Mouse (Mus musculus) right cerebral cortex, postnatal 4 days (tissue): ENCODE data around the gene Sash1.

ENCODE experiments used
- DNase-seq: peaks from one replicate; pipeline ENCODE4 v3.0.0-alpha.2; 2022

Gene Sash1

DNA sequence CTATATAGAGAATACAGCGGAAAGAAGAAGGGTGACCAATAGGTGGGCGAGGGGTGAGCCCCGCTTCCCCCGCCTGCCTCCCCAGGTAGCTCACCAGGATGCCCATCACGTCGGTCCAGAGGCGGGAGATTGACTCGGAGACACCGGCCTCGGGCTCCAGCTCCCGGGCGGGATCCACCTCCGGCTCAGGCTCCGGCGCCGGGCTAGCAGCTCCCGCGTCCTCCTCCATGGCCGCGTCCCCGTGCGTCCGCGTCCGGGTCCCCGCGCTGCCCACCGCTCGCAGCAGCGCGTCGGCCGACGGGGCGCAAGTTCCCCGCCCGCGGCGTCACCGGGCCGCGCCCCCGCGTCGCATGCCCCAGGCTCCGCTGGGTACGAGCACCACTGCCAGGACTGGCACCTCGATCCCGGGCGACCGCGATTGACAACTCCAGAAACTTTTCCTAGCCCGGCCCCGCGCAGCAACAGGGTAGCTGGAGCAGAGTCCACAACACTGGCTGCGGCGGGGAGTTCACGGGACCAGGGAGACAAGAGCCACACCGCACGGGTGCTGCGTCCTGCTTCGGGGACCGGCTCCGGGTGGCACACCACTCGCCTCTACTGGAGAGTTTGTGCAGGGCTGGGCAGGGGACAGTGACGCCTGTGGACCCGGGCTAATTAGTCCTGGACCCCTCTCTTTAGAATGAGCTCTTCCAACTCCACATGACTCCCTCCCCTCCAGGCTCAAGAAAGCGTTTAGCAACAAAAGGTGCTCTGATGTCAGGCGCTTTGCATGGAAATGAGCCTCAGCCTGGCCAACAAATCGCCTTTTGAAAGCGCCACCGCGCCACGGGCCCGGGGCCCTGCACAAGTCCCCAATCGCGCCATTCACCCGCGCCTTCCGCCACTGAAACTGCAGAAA, at the start of gene Sash1:
Gene Sash1 (minus strand): TSS at position 441 of the 898 bp plus-strand sequence.
- peak; percentile 71 for DNase-seq

DNA sequence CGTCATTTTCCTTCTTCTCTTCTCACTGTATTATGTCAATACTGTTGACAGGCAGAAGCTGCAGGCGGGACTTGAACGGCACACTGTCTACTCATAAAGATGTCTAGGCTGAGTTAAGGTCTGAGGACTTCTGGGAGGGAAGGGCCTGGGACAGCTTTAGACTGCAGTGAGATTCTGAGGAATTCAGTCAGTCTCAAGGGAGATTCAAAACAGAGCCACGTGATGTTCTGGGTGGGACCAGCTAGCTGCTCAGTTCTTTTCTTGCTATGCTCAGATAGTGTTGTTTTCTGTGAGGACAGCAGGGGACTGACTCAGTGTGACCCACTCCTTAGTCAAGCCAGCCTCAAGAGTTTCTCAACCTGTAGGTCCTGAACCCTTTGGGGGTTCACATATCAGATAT, 49.7 kb upstream of the Sash1 start:
- no peak for DNase-seq

DNA sequence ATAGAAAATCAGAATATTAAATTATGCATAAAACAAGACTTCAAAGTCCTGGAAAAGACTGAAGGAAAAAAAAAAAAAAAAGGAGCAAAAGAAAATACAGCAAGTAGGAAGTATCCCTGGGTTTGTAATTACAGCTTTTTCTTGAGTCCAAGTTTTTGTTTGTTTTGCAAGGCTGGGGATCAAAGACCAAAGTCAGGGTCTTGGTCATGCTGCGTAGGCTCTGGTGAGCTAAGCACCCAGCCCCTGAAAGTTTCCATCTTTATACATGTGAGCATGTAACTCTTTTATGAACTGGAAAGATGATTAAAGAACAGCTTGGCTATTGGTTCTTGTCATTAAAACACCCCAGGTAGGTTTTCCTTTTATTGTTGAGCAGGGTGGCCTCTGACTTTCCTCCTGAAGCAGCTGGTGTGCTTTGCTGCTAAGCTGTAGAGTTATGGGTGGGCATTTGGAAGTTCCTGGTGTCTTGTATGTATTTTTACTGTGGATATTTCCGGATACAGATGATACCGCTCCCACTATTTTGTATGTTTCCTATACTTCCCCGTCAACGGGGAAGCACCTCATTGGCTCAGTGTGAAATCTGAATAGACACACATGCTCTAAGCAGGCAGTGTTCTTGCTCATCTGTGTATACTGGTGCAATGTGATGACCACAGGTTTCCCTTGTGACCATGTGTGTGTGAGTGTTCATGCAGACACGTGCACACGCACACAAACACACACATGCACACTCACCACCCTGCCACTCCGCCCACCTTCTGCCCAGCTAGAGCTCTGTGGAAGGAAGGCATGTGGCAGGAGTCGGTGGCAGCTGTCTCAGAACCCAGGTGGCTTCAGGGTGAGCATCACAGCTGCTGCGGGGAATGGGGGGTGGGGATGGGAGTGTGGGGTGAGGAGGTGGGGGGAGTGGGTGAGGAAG, 47.8 kb upstream of the Sash1 start:
- DNase-seq: no peak

DNA sequence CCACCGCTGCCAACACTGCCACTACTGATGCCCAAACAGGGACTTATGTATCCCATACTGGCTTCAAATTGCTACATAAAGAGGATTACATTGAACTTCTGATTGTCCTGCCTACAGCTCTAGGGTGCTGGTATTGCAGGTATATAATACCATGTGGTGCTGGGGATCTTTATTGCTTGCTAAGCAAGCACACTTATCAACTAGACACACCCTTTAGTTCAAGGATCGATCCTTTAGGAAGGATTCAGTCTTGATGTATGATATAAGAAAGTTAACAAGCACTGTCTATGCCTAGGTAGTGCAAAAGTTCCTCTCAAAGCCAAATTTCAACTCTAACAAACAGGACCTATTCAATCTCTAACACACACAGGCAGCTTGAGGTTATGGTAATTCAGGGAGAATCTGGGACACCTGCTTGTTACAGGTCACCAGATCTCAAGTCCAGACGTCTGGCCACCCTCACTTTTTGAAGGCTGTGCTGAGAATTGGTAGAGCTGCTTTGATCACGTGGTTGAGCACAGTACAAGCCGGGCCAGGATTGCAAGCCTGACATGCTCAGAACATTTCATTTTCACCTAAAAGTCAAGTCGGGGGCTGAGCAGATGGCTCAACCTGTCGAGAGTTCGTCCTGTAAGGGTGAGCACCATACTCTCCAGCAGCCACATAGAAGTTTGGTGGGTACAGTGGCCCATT, 45.8 kb upstream of the Sash1 start:
- DNase-seq: no peak

DNA sequence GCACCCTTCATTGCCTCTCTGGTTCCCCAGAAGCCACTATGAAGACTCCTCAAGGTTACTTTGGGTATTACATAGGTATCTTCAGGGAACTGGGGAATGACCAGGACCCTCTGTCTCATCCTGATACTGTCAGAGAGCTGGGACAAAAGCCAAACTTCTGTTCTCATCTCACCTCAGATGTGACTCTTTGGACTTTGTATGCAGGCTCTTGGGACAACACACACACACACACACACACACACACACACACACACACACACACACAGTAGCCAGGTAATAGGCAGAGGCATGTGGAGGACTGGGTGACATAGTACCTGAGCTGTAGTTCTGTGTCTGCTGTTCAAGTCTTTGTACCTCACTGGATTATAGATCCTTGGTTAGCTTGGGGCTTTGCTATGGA, 44.8 kb upstream of the Sash1 start:
- no peak for DNase-seq

DNA sequence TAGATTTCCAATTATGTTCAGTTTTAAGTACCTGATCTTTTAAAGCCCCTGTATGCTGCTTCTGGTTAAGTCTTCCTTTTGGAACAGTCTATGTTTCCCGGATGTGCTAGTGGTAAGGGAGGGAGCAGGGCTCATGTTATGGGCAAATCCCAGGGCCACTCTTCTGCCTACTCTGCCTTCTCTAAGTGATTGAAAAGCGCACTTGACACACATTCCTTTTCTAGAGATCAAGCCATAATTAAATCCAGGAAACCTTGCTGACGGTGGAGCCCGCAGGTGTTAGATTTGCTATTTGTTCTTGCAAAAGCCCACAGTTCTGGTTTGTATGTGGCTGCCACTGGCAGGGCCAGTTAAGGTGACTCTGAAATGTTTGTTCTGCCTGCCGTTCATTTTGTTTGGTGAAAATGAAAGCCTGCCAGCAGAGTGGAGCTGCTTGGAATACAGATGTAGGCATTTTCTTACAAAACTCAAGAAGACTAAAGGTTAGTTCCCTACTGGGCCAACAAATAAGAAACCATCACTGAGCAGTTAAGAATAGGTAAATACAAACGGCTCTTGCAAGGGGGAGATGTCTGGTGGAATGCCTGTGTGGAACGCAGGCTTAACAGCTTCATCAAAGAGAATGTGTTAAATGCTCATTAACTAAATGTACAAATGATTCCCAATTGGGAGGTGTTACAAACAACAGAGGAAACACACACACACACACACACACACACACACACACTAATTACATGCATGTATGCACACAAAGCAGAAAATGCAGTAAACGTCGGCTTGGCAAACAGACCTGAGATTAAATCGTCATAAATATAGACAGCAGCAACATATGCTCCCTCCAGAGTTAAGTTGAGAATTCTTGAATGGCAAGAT, 43.1 kb upstream of the Sash1 start:
- DNase-seq: no peak

DNA sequence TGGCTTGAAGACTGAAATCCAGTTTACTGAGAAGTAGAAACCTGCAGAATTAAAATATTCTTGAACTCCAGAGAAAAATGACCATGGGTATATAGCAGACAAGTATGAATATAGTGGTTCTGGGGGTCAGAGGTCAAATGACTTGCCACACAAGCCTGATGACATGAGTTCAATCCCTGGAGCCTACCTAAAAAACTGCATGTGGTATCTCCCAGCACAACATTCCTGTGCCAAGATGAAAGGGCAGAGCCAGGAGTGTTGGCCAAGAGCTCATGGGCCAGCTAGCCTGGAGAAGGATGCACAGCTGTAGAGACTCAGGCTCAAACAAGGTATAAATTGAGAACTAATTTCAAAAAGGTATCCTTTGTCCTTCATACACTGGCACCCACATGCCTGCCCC, 42.4 kb upstream of the Sash1 start:
- DNase-seq: no peak

DNA sequence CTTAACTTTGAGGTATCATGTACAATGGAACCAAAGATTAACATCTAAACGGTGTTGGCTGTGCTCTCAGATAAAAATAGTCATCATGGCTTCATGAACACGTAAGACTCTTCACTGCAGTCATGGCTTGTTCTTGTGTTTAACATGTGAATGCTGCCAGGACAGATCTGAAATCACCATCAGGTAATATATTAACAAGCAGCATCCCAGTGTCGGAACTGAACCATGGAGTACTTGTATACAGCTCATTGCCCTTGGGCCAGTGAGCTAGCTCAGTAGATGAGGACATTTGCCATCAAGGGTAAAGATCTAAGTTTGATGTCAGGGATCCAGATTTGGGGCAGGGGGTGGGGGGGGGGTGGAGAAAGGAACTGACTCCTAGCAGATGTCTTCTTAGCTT, 41.0 kb upstream of the Sash1 start:
- no peak for DNase-seq

DNA sequence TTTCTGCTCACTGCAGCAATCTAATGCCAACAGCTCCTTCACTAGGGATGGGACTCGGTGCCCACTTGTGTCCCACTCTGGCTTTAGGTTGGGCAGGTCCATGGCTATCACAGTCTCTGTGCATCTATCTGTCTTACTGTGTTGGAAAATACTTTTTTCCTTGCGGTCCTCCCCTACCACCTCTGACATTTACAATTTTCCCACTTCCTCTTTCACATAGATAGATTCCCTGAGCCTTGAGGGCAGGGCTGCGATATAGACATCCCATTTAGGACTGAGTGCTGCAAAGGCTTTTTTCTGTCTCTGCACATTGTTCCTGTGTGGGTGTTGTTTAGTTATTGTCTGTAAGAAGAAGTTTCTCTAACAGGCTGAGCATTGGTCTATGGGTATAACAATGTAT, 40.4 kb upstream of the Sash1 start:
- no peak for DNase-seq

DNA sequence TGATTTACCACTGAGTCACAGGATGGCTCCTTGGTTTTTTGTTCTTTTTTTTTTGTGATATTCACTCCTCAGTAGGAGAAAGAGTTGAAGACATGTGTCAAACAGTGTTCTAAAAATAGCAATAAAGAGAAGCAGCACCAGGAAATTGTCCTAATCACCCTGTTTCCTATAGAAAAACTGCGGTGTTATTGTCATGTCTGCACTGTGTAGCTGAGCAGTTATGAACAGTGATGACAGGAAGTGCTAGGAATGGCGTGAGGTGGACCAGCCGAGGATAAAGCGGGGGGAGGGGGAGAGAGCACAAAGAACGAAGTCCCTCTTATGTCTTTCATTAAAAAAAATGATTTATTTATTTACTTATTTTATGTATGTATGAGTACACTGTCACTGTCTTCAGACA, 39.4 kb upstream of the Sash1 start:
- no peak for DNase-seq

DNA sequence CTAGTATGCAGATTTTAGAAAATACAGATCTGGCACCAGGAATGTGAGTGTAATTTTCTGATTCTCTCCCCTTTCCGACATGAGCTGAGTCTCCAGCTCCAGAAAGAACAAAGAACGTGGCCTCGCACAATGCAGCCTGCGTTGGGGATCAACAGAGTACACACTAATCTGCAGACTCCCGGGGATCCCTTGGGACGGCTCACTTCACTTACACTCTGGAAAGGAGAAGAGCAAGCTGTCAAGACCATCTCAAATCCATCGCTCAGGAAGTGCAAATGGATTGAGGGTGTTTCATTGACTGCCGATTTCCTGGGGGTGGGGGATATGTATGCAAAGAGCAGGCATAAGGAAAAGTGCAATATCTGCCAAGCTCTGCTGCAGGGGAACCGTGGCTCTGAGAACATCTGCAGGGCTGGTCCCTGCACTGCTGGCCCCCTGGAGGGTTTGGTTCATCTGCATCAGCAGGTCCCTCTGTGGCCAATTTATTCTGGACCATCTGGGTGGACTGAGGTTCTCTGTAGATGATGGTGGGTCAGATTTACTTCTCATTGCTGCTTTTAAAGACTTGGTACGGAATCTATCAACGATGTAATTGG, 35.3 kb upstream of the Sash1 start:
- no peak for DNase-seq

DNA sequence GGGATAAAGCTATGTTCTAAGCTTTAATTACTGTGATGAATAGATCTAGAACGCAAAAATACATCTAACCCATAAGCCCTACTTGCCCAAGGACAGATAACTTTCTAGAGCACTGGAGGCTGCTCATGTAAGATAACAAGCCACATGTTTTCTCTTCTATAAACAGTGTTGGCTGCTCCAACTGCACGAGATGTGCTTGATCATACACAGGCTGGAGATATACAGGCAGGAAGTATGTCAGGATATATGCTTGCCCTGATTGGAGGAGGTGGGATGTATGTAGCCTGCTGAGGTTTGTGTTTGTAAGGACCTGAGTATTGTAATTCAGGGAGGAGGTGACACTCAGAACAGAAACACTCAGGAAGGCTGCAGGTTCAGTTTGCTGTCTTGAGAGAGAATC, 31.9 kb upstream of the Sash1 start:
- no peak for DNase-seq

DNA sequence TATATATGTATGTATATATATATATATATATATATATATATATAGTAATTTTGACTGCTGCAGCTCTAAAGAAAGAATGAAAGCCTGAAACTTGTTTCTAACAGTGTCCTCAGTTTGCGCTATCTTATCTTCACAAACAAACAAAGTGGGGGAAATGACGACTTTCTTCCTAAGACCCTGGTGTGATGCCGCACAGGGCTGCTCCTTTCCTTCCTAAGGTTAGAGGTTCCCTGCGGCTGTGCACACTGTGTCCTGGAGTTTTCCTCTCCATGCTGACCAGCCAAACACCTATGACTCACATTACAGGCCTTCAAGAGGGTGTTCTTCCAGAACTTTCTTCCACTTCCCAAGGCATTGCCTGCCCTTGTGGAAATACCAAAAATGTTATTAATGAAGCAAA, 31.5 kb upstream of the Sash1 start:
- no peak for DNase-seq

DNA sequence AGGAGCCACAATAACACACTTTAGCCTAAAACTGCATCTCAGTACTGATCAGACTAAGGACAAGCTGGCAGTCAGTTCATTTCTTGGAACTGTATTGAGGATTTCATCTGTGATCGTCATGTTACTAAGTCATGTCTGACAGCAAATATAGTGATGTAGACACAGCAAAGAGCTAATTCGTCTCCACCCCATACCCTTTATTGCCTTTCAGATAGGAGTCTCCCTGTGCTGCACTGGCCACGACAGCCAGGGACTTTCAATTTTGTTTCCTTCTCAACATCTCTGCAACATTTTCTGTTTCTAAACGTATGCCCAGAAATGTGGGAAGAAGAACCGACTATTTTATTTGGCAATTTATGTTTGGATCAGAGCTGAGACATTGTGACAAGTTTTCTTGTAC, 29.9 kb upstream of the Sash1 start:
- no peak for DNase-seq

DNA sequence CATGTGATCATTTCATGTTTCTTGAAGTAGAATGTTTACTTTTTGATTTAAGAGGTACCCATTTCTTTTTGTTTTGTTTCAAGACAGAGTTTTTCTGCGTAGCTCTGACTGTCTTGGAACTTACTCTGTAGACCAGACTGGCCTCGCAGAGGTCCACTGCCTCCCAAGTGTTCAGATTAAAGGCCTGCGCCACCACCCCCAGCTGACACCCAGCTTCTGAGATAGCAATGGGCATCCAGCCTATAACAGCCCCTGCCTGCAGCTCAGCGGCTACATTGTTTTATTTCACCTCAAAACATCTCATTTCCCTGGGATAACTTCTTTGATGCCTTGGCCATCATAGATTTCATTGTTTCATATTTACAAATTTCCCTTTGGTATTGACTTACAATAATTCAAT, 28.0 kb upstream of the Sash1 start:
- no peak for DNase-seq

DNA sequence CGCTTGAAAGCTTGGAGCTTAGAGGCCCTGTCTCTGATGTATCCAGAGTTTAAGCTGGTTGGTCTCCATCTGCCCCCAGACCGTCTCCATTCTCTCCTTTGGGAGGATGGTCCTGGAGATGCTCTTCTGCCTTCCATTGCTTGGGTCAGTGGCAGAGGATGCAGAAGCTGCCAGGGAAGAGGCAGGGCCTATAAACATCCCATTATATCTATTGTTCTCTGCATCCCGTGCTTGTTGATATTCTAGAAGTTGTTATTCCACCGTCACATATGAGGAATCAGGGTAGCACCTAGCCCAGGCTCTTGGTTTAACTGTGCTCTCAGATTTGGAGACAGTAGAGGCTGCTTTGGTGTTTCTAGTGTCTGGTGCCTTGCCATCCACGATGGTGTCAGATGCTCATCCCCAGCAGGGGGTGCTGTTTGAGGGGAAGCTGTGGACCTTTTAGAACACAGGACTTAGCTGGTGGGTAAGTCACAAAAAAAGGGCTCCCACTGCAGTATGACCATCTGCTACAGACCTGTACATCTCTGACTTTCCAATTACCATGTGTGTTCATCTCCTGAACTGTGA, 26.9 kb upstream of the Sash1 start:
- DNase-seq: peak; percentile 13

DNA sequence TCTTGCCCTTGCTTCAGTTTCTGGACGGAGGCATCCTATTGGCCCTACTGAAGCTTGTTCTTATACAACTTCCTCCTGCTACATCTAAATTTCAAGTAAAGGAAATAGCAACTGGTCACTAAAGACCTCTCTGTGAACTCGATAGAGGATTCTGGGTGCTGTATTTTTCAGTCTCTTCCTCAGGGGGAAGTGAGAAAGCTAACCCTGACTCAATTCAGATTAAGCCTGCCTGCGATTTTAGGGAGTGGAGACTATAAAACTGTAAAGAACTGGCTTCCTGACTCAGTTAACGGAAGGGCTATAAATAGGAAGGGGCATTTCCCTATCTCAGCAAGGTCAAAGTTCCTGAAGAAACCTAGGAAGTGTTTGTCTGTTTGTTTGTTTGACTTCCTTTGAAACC, 26.3 kb upstream of the Sash1 start:
- DNase-seq: no peak

DNA sequence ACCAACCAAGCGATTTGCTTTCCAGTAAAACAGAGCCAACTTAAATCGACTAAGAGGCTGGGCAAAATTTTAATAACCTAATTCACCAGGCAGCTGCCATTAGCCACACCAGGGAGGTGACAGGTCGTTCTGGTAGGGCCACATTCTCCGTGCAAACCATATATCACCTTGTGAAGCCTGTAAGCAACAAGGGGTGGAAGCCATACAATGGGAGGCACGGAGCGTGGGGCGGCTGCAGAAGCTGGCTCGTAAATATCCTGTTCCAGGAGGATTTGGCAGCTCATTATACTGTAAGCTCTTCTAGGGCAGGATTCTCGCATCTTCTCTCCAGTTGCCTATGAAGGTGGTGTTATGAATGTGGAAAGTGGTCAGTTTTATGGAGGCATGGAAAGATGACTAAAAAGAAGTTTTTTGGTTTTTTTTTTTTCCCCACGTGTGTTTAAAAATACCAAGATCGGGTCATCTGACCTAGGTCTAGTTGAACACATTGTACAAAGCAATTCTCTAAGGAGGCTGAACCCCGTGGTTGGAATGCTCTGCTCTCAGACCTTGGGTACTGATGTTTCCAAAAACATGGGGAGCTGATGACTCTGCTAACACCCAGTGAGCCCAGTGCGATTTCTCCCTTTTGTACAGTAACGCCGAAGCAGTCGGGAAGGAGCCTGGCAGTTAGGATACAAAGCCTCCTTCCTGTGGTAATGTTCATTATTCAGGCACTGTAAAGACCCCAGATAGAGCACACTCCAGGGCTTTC, 24.5 kb upstream of the Sash1 start:
- no peak for DNase-seq

DNA sequence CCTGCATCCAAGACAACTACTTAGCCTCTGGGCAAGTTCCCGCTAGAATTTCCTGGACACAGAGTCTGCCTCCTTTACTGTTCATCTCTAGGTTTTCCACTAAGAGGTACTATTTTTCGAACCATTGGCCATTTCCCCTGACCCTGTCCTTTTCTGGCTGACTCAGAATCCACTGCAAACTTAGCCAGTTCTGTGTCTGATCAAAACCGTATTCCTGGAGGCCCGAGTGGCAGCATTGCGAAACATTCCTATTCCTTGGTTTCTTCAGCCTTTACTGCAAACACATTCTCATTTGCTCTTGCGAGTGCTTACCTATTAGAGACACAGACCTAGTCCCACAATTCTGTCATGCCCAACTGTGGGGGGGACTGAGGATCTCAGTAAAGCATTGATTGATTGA, 17.2 kb upstream of the Sash1 start:
- no peak for DNase-seq

DNA sequence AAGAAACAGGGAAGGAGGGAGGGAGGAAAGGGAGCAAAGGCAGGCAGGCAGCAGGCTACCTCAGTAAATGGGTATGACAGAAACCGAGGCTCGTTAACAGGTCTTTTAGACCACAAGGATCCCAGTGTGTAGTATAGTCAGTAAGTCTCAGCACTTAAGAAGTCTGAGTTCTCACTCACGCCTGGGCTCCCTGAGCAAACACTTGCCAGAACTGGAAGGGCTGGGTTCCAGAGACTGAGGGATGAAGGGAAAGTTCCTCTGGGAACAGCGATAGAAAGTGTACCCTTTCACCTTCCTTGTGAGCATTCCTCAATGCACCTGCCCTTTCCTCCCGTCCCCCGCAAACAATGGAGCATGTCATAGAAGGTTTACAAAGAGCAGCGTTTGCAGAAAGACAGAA, 16.5 kb upstream of the Sash1 start:
- no peak for DNase-seq
